Mouse (Mus musculus) limb, embryonic 12.5 days (tissue): Measurements from ENCODE around the gene Cox16. TPM values are rescaled to one million over a fixed set of nuclear protein-coding genes. Genes with fewer than 3 reads are reported as not detected.
"Not testable (repeated sequence)": the region's sequence is repeated elsewhere in the genome, so short reads cannot be mapped to it uniquely, and the experiment has no call there.

Experiments used
- ATAC-seq: fragments of 200-750 bp; cut with Nextera tagmentation; 2 replicates; pipeline ENCODE4 v1.8.0; 2017; ENCODE audit warnings: low read depth, moderate TSS enrichment; ENCODE audit not compliant: insufficient number of reproducible peaks, insufficient read depth, low FRiP score, low TSS enrichment
- H3K27ac ChIP-seq: fragments of 300-500 bp; sonication (generic); 2 replicates; pipeline ENCODE4 v1.5.1; 2016; ENCODE audit warnings: mild to moderate bottlenecking, moderate library complexity
- H3K27me3 ChIP-seq: fragments of 300-500 bp; sonication (generic); 2 replicates; pipeline ENCODE4 v1.6.1; 2016; ENCODE audit warnings: mild to moderate bottlenecking, moderate library complexity
- H3K36me3 ChIP-seq: fragments of 300-500 bp; sonication (generic); 2 replicates; pipeline ENCODE4 v1.6.1; 2016; ENCODE audit warnings: mild to moderate bottlenecking, moderate library complexity
- H3K4me1 ChIP-seq: fragments of 300-500 bp; sonication (generic); replicated peaks from 2 replicates; pipeline ENCODE4 v1.6.1; 2016
- H3K4me2 ChIP-seq: fragments of 300-500 bp; sonication (generic); 2 replicates; pipeline ENCODE4 v1.6.1; 2016; ENCODE audit warnings: mild to moderate bottlenecking, moderate library complexity
- H3K4me3 ChIP-seq: fragments of 300-500 bp; sonication (generic); replicated peaks from 2 replicates; pipeline ENCODE4 v1.5.1; 2016; ENCODE audit warnings: mild to moderate bottlenecking
- H3K9ac ChIP-seq: fragments of 300-500 bp; sonication (generic); replicated peaks from 2 replicates; pipeline ENCODE4 v1.6.1; 2016; ENCODE audit warnings: mild to moderate bottlenecking, moderate library complexity
- H3K9me3 ChIP-seq: fragments of 300-500 bp; sonication (generic); 2 replicates; pipeline ENCODE4 v1.6.1; 2016; ENCODE audit warnings: mild to moderate bottlenecking, moderate library complexity
- WGBS: fragments of 180-500 bp; shearing (Covaris S2); methylation state at CpG from one replicate; pipeline ENCODE4 v1.1.7; 2016; 5-methylcytosine and 5-hydroxymethylcytosine counted together
- polyA plus RNA-seq: library from polyadenylated mRNA; unstranded; fragments of >200 nt; fragmentation: Nextera tagmentation; extraction: Ambion mirVana; gene quantifications from 2 replicates; pipeline ENCODE4 v1.2.1, GENCODE M21; 2016

Gene Cox16
- polyA plus RNA-seq, 1 experiment from 2014 or later = 132 TPM

GRCm38 (mm10) chr12:81434778-81435177, 50.1 kb downstream of the Cox16 start:
- not testable (repeated sequence) for H3K27ac ChIP-seq, H3K4me2 ChIP-seq

GRCm38 (mm10) chr12:81421846-81422245, 63.1 kb downstream of the Cox16 start, which contains the start of gene Adam4:
Adam4 (minus strand) TSS chr12:81421946.
- Histone ChIP-seq H3K27me3 (no peaks in the 10 kb centered on the region), H3K4me1 (no peaks in the 10 kb centered on the region), H3K36me3 (peaks cover 18% of the 10 kb centered on the region; the same call in 1 of the 2 replicates), H3K27ac (no peak within 1 kb of the TSS), H3K9me3 (peaks cover 15% of the 10 kb centered on the region; the same call in 1 of the 2 replicates), H3K9ac (no peak within 1 kb of the TSS), H3K4me2 (no peak within 1 kb of the TSS), H3K4me3 (no peak within 1 kb of the TSS)
- WGBS = 92% methylated on average over 1 of the region's 1 CpGs
- no peak for ATAC-seq

More at GRCm38 (mm10) chr12:81434778-81435177, 50.1 kb downstream of the Cox16 start:
- H3K4me1 ChIP-seq, ATAC-seq, H3K4me3 ChIP-seq, H3K27me3 ChIP-seq, H3K9me3 ChIP-seq, H3K9ac ChIP-seq: not testable (repeated sequence)
- WGBS = 86% methylated on average over 2 of the region's 2 CpGs
- peaks cover 11% of the 10 kb centered on the region for H3K36me3 ChIP-seq

GRCm38 (mm10) chr12:81413211-81413610, 71.7 kb downstream of the Cox16 start:
- H3K27me3 ChIP-seq = no peaks in the 10 kb centered on the region
- ATAC-seq = no peak
- H3K36me3 ChIP-seq = no peaks in the 10 kb centered on the region
- H3K27ac ChIP-seq = no peak overlapping the region
- H3K4me1 ChIP-seq = no peaks in the 10 kb centered on the region
- H3K9ac ChIP-seq = no peak overlapping the region
- WGBS = 82% methylated on average over 3 of the region's 3 CpGs
- no peaks in the 10 kb centered on the region for H3K9me3 ChIP-seq
- H3K4me3 ChIP-seq = no peak overlapping the region
- H3K4me2 ChIP-seq = no peak overlapping the region

- H3K27ac ChIP-seq = no peak overlapping the region
- no peak overlapping the region for H3K4me3 ChIP-seq
- no peaks in the 10 kb centered on the region for H3K9me3 ChIP-seq
- WGBS = 93% methylated on average over 3 of the region's 3 CpGs
- no peak overlapping the region for H3K9ac ChIP-seq
- H3K4me1 ChIP-seq = no peaks in the 10 kb centered on the region
- no peaks in the 10 kb centered on the region for H3K27me3 ChIP-seq
- no peak overlapping the region for H3K4me2 ChIP-seq
- no peaks in the 10 kb centered on the region for H3K36me3 ChIP-seq
- no peak for ATAC-seq
Measured at GRCm38 (mm10) chr12:81408966-81409365, 76.0 kb downstream of the Cox16 start.

- no peak for ATAC-seq
- WGBS = 24% methylated on average over 1 of the region's 1 CpGs
- Histone ChIP-seq H3K4me3 (no peak overlapping the region), H3K36me3 (no peaks in the 10 kb centered on the region), H3K9me3 (no peaks in the 10 kb centered on the region), H3K27me3 (no peaks in the 10 kb centered on the region), H3K27ac (no peak overlapping the region), H3K4me1 (no peaks in the 10 kb centered on the region), H3K9ac (no peak overlapping the region), H3K4me2 (no peak overlapping the region)
Measured at GRCm38 (mm10) chr12:81402187-81402586, 82.7 kb downstream of the Cox16 start.

- ATAC-seq, H3K27ac ChIP-seq, H3K4me3 ChIP-seq, H3K4me1 ChIP-seq, H3K27me3 ChIP-seq, H3K9me3 ChIP-seq, H3K9ac ChIP-seq, H3K4me2 ChIP-seq, H3K36me3 ChIP-seq: not testable (repeated sequence)
- 88% methylated on average over 1 of the region's 1 CpGs for WGBS
Measured at GRCm38 (mm10) chr12:81379364-81379763, 105.6 kb downstream of the Cox16 start, which contains the start of gene Gm4787. Gm4787 (minus strand) TSS chr12:81379464.

- no peak for ATAC-seq
- Histone ChIP-seq H3K4me1 (peaks cover 13% of the 10 kb centered on the region; the same call in 1 of the 2 replicates), H3K4me3 (peak overlapping the region; percentile 63; the same call in 1 of the 2 replicates), H3K27ac (no peak overlapping the region), H3K27me3 (peaks cover 45% of the 10 kb centered on the region), H3K9ac (no peak overlapping the region), H3K4me2 (peak overlapping the region; percentile 98), H3K36me3 (no peaks in the 10 kb centered on the region), H3K9me3 (no peaks in the 10 kb centered on the region)
- WGBS = 71% methylated on average over 5 of the region's 5 CpGs
Measured at GRCm38 (mm10) chr12:81333841-81334240, 151.1 kb downstream of the Cox16 start.

- Histone ChIP-seq H3K4me2 (peak within 1 kb of the TSS; percentile 98), H3K27me3 (peaks cover 45% of the 10 kb centered on the region), H3K27ac (no peak within 1 kb of the TSS), H3K36me3 (no peaks in the 10 kb centered on the region), H3K4me1 (peaks cover 13% of the 10 kb centered on the region; the same call in 1 of the 2 replicates), H3K9me3 (no peaks in the 10 kb centered on the region), H3K9ac (peak within 1 kb of the TSS; percentile 71), H3K4me3 (peak within 1 kb of the TSS; percentile 63)
- under 1% methylated on average over 44 of the region's 47 CpGs for WGBS
- ATAC-seq = 0 out of 2 replicates have a peak, but pooled peaks have one; percentile 28
Measured at GRCm38 (mm10) chr12:81332875-81333421, 152.0 kb downstream of the Cox16 start, which contains the start of gene Slc8a3. Slc8a3 (minus strand) TSS chr12:81333180.

GRCm38 (mm10) chr12:81331937-81332874, 152.7 kb downstream of the Cox16 start:
- H3K9me3 ChIP-seq = no peaks in the 10 kb centered on the region
- no peaks in the 10 kb centered on the region for H3K36me3 ChIP-seq
- peak overlapping the region; percentile 71 for H3K9ac ChIP-seq
- ATAC-seq = peak; percentile 66; the same call in 1 of the 2 replicates
- peaks cover 13% of the 10 kb centered on the region; the same call in 1 of the 2 replicates for H3K4me1 ChIP-seq
- peak overlapping the region; percentile 63 for H3K4me3 ChIP-seq
- H3K27ac ChIP-seq = no peak overlapping the region
- H3K4me2 ChIP-seq = peak overlapping the region; percentile 98
- H3K27me3 ChIP-seq = peaks cover 45% of the 10 kb centered on the region
- 1% methylated on average over 47 of the region's 54 CpGs for WGBS

- H3K9ac ChIP-seq = no peak overlapping the region
- ATAC-seq = no peak
- H3K4me3 ChIP-seq = peak overlapping the region; percentile 63; the same call in 1 of the 2 replicates
- no peaks in the 10 kb centered on the region for H3K36me3 ChIP-seq
- 25% methylated on average over 5 of the region's 5 CpGs for WGBS
- no peaks in the 10 kb centered on the region for H3K9me3 ChIP-seq
- H3K4me1 ChIP-seq = peaks cover 13% of the 10 kb centered on the region; the same call in 1 of the 2 replicates
- H3K27ac ChIP-seq = no peak overlapping the region
- peaks cover 45% of the 10 kb centered on the region for H3K27me3 ChIP-seq
- H3K4me2 ChIP-seq = peak overlapping the region; percentile 98; the same call in 1 of the 2 replicates
Measured at GRCm38 (mm10) chr12:81331046-81331638, 153.8 kb downstream of the Cox16 start.

- Histone ChIP-seq H3K4me1 (peaks cover 3% of the 10 kb centered on the region; the same call in 1 of the 2 replicates), H3K36me3 (no peaks in the 10 kb centered on the region), H3K27ac (no peak overlapping the region), H3K27me3 (peaks cover 3% of the 10 kb centered on the region; the same call in 1 of the 2 replicates), H3K4me2 (no peak overlapping the region), H3K4me3 (no peak overlapping the region), H3K9me3 (no peaks in the 10 kb centered on the region), H3K9ac (no peak overlapping the region)
- ATAC-seq = no peak
- WGBS = 80% methylated on average over 3 of the region's 3 CpGs
Measured at GRCm38 (mm10) chr12:81324991-81325390, 159.9 kb downstream of the Cox16 start.
